Mouse (Mus musculus): ENCODE data around the gene Gm28729. TPM values are rescaled to one million over a fixed set of nuclear protein-coding genes. Genes with fewer than 3 reads are reported as not detected.

The Gm28729 gene
- polyA plus RNA-seq (2016; fragmentation: Nextera tagmentation; extraction: Ambion mirVana): not detected in 2 replicates

DNA sequence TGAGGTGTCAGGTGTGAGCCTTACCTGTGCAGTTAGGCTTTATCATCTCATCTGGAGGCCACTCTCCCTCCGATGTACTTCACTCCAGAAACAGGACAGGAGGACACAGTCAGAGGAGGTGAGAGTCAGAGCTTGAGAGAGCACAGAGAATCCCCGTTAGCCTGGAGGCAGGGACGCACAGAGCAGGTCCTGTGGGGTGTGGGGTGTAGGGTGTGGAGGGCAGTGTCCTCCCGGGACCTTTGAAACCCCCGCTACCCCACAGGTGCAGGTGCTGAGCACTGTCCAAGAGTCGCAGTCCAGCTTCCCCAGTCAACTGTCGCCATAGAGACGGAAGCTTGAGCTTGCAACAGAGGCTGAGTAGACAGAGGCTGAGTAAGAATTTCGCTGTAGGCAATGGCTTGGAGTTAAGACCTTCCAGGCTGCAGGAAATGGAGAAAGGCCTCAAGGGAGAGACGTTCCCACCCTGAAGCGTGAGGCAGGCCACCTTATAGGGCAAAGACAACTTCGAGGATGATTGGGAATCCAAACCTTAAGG, at the start of gene Gm28729:
Gm28729 (minus strand) TSS at position 293 of the 535 bp plus-strand sequence.
- ATAC-seq (ENCODE audit: low FRiP score, low read depth): no peak
- WGBS: 60% methylated on average over 12 of the region's 12 CpGs
- Histone ChIP-seq H3K9ac (replicated peaks) (no peak within 1 kb of the TSS), H3K27ac (replicated peaks) (no peak within 1 kb of the TSS), H3K4me2 (replicated peaks) (no peak within 1 kb of the TSS), H3K4me1 (peaks cover under 1% of the 10 kb centered on the region; the same call in 1 of the 2 replicates), H3K9me3 (no peaks in the 10 kb centered on the region), H3K36me3 (no peaks in the 10 kb centered on the region), H3K27me3 (no peaks in the 10 kb centered on the region), H3K4me3 (no peak within 1 kb of the TSS)

DNA sequence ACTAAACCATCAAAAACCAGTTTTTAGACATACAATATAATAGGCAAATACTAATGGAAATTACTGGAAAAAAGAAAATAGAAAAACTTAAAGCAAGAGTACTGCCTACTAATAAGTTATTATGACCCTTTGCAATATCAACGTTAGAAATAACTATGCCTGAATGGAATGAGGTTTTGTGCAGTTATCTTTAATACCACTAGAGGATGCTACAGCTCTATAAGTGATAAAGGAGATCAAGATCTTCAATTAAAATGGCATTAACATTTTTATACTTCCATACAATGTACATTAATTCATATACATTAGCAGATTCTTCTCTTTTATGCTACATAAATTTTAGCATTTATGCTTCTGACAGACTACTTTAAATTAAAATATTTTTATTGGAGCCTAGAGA, 48.2 kb upstream of the Gm28729 start:
- Histone ChIP-seq H3K27me3 (no peaks in the 10 kb centered on the region), H3K27ac (replicated peaks) (no peak overlapping the region), H3K9ac (replicated peaks) (no peak overlapping the region), H3K9me3 (no peaks in the 10 kb centered on the region), H3K4me3 (no peak overlapping the region), H3K36me3 (peaks cover 11% of the 10 kb centered on the region), H3K4me1 (no peaks in the 10 kb centered on the region), H3K4me2 (replicated peaks) (no peak overlapping the region)
- 21% methylated on average over 1 of the region's 1 CpGs for WGBS
- no peak for ATAC-seq (ENCODE audit: low FRiP score, low read depth)

DNA sequence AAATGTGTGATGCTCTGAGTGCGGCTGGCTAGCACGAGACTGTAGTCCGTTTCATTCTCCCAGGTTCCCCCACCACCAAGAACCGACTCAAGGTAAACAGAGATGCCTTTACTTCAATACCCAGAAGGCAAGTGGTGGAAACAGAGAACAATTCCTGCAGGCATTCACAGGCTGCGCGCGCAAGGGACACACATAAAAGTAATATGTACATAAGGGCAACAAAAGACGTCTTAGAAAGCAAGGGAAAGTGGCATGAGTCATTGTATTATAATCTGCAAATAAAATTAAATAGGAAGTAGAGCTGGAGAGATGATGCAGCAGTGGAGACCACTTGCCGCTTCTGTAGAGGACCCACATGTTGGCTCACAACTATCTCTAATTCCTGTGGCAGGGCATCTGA, 47.7 kb upstream of the Gm28729 start:
- no peak for ATAC-seq (ENCODE audit: low FRiP score, low read depth)
- Histone ChIP-seq H3K4me1 (no peaks in the 10 kb centered on the region), H3K27me3 (no peaks in the 10 kb centered on the region), H3K4me3 (no peak overlapping the region), H3K4me2 (replicated peaks) (no peak overlapping the region), H3K36me3 (peaks cover 11% of the 10 kb centered on the region), H3K9ac (replicated peaks) (no peak overlapping the region), H3K27ac (replicated peaks) (no peak overlapping the region), H3K9me3 (no peaks in the 10 kb centered on the region)
- 88% methylated on average over 9 of the region's 9 CpGs for WGBS

DNA sequence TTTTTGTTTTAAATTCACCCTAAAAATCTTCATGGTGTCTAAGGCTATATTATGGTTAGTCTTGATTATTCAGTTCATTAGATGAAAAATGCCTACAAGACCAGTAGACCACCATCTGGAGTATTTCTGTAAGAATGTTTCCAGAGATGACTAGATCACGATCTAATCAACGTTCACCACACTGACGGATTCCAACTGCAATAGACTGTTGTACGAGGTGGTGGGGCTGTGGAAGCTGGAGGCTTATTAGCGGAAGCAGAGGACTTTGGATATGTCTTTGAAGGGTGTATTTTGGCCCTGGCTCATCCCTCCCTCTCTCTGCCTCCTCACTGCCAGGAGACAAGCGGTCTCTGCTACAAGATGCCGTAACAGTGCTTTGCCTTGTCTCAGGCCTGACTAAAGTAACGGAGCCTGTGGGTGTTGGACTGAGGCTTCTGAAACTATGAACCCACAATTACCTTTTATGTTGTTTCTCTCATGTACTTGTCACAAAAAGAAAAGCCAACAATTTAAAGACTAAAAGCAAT, 41.5 kb upstream of the Gm28729 start:
- Histone ChIP-seq H3K9me3 (no peaks in the 10 kb centered on the region), H3K4me1 (no peaks in the 10 kb centered on the region), H3K9ac (replicated peaks) (no peak overlapping the region), H3K4me2 (replicated peaks) (no peak overlapping the region), H3K27me3 (no peaks in the 10 kb centered on the region), H3K36me3 (peaks cover 25% of the 10 kb centered on the region), H3K27ac (replicated peaks) (no peak overlapping the region), H3K4me3 (no peak overlapping the region)
- no peak for ATAC-seq (ENCODE audit: low FRiP score, low read depth)
- 91% methylated on average over 8 of the region's 8 CpGs for WGBS

DNA sequence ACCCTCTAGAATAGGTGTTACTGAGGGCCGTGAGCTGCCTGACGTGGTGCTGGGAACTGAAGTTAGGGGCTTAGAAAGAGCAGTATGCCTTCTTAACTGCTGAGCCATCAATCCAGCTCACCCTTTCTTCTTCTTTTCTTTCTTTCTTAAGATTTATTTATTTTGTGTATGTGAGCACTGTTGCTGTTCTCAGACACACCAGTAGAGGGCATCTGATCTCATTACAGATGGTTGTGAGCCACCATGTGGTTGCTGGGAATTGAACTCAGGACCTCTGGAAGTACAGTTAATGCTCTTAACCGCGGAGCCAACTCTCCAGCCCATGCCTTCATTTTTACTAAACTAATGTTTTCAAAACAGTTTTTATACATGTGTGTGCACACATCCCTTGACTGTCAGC, 38.4 kb upstream of the Gm28729 start:
- Histone ChIP-seq H3K4me1 (no peaks in the 10 kb centered on the region), H3K27ac (replicated peaks) (no peak overlapping the region), H3K9me3 (no peaks in the 10 kb centered on the region), H3K9ac (replicated peaks) (no peak overlapping the region), H3K27me3 (no peaks in the 10 kb centered on the region), H3K4me3 (no peak overlapping the region), H3K4me2 (replicated peaks) (no peak overlapping the region), H3K36me3 (peaks cover 31% of the 10 kb centered on the region)
- ATAC-seq (ENCODE audit: low FRiP score, low read depth): no peak
- WGBS: 90% methylated on average over 4 of the region's 4 CpGs

DNA sequence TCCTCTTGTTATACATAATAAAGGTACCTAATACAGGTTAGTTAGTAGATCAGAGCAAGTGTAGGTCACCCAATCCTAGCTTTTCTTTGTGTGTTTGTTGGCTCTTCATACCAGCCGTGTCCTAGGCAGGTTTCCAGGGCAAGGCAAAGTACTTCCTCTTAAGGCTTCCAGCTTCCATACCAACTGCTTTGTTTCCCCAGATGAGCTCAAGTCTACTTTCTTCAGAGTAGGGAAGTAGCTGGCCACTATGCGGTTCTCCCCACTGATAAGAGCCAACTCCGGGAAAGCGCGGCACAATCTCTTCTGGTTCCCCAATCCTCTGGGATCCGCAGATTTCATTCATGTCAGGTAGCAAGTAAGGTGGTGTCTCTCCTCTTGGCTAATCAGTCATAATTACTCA, 34.1 kb upstream of the Gm28729 start:
- H3K4me3 ChIP-seq: no peak overlapping the region
- 94% methylated on average over 6 of the region's 6 CpGs for WGBS
- no peaks in the 10 kb centered on the region for H3K27me3 ChIP-seq
- no peak overlapping the region for H3K4me2 ChIP-seq (replicated peaks)
- H3K4me1 ChIP-seq: no peaks in the 10 kb centered on the region
- H3K36me3 ChIP-seq: peaks cover 29% of the 10 kb centered on the region
- ATAC-seq (ENCODE audit: low FRiP score, low read depth): no peak
- no peaks in the 10 kb centered on the region for H3K9me3 ChIP-seq
- no peak overlapping the region for H3K9ac ChIP-seq (replicated peaks)
- H3K27ac ChIP-seq (replicated peaks): no peak overlapping the region

DNA sequence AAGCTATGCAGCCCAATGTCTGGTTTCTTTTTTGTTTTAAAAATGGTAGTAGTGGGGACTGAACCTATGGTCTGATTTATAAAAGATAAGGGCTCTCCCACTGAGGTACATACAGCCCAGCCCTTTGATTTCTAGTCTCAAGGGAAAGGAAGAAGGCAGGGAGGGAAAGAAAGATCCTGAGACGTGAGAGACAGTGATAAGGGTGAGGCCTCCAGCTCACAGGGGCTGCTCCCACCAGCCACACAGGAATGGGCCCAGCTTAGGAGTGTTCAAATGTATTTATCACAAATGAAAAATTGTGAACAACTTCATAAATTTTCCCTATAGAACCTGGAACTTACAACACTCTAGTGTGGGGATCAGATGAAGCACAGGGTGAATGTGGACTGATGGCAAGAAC, 33.5 kb upstream of the Gm28729 start:
- H3K9ac ChIP-seq (replicated peaks): no peak overlapping the region
- H3K27me3 ChIP-seq: no peaks in the 10 kb centered on the region

DNA sequence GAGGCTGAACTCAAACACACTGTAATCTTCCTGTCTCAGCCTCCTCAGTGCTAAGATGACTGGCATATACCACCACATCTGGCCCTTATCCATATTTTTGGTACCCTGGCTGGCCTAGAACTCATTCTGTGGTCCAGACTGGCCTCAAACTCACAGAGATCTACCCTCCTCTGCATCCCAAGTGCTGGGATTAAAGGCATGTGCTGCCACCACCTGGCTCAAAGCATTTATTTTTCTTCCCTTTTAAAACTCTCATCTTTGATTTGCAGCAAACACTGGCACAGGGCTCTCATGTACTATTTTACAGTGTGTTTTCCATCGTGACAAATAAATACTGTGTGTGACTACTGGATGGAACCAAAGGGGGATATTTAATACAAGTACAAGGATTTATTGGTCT, 29.0 kb upstream of the Gm28729 start:
- Histone ChIP-seq H3K36me3 (peaks cover 22% of the 10 kb centered on the region), H3K9ac (replicated peaks) (no peak overlapping the region), H3K27ac (replicated peaks) (no peak overlapping the region), H3K9me3 (no peaks in the 10 kb centered on the region), H3K4me3 (no peak overlapping the region), H3K4me1 (no peaks in the 10 kb centered on the region), H3K27me3 (no peaks in the 10 kb centered on the region), H3K4me2 (replicated peaks) (no peak overlapping the region)
- no peak for ATAC-seq (ENCODE audit: low FRiP score, low read depth)
- WGBS: 95% methylated on average over 1 of the region's 1 CpGs

More for the DNA sequence above, 33.5 kb upstream of the Gm28729 start:
- Histone ChIP-seq H3K4me3 (no peak overlapping the region), H3K9me3 (no peaks in the 10 kb centered on the region), H3K4me2 (replicated peaks) (no peak overlapping the region), H3K27ac (replicated peaks) (no peak overlapping the region), H3K4me1 (no peaks in the 10 kb centered on the region), H3K36me3 (peaks cover 28% of the 10 kb centered on the region)
- ATAC-seq (ENCODE audit: low FRiP score, low read depth): no peak
- 95% methylated on average over 1 of the region's 1 CpGs for WGBS

DNA sequence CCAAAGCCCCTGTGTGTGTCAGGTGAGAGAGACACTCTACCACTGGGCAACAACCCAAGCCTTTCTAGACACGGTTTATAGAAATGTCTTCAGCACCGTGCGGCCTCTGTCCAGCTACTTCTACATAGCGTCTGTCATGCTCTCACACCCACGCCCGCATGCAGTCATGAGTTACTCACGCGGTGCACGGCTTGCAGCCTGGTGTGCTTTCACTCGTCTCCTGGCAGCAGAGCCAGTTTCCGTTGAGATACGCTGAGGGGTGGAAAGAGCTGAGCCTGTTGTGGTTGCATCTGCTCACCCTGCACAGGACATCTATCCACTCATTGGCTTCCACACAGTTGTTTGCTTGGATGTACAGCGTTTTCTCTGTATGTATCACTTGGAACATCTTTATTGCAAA, 20.3 kb upstream of the Gm28729 start:
- no peak overlapping the region for H3K27ac ChIP-seq (replicated peaks)
- H3K27me3 ChIP-seq: no peaks in the 10 kb centered on the region
- WGBS: 94% methylated on average over 13 of the region's 13 CpGs
- H3K4me3 ChIP-seq: no peak overlapping the region
- H3K36me3 ChIP-seq: peaks cover 16% of the 10 kb centered on the region
- H3K9me3 ChIP-seq: no peaks in the 10 kb centered on the region
- no peak for ATAC-seq (ENCODE audit: low FRiP score, low read depth)
- no peak overlapping the region for H3K4me2 ChIP-seq (replicated peaks)
- H3K4me1 ChIP-seq: peaks cover 4% of the 10 kb centered on the region; the same call in 1 of the 2 replicates
- no peak overlapping the region for H3K9ac ChIP-seq (replicated peaks)

DNA sequence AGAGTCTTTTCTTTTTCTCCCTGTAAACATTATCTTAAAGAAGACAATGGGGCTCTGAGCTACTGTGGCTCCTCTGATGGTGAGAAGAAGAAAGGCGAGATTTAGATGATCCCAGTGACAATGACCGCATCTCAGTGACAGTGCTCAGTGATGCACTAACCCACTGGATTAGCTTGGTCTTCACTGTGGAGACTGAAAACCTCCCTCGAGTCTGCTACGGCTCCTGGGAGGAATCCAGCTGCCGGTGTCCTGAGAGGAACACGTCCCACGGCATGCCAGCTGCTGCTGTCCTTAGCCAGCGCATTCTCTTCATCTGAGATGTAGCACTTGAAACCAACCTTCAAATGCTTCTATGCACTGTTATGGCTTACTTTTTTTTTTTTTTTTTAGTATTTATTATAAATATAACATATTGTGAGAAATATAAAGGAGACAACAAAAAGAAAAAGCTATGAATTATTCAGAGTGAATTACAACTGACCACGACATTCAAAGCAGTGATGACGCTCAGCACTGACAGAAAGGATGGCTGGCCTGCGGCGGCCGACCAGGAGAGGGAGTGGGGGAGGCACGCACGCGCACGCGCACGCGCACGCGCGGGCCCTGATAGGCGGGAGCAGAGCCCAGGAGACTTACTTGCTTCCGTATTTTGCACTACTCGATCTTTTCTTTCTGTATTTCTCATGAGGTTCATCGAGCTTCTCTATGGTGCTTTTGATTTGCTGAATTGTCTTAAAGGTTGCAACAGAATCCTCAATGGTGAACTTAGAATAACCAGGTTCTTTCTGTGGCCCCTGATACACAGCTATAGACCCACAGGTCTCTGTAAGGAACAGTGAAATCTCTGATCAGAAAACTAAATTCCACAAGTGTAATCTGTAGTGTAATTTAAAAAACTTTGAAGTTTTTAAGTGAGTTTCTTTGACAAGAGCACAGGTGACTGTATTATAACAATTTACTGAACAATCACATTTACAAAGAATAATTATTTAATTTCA, 18.9 kb upstream of the Gm28729 start:
- 18% methylated on average over 27 of the region's 27 CpGs for WGBS
- H3K4me3 ChIP-seq: peak overlapping the region; percentile 25
- H3K4me1 ChIP-seq: peaks cover 4% of the 10 kb centered on the region; the same call in 1 of the 2 replicates
- H3K27ac ChIP-seq (replicated peaks): peak overlapping the region; percentile 67
- H3K27me3 ChIP-seq: no peaks in the 10 kb centered on the region
- peak overlapping the region; percentile 47 for H3K4me2 ChIP-seq (replicated peaks)
- peak; percentile 95 for ATAC-seq (ENCODE audit: low FRiP score, low read depth)
- H3K9me3 ChIP-seq: no peaks in the 10 kb centered on the region
- peaks cover 16% of the 10 kb centered on the region for H3K36me3 ChIP-seq
- H3K9ac ChIP-seq (replicated peaks): no peak overlapping the region; the same call in 1 of the 2 replicates

DNA sequence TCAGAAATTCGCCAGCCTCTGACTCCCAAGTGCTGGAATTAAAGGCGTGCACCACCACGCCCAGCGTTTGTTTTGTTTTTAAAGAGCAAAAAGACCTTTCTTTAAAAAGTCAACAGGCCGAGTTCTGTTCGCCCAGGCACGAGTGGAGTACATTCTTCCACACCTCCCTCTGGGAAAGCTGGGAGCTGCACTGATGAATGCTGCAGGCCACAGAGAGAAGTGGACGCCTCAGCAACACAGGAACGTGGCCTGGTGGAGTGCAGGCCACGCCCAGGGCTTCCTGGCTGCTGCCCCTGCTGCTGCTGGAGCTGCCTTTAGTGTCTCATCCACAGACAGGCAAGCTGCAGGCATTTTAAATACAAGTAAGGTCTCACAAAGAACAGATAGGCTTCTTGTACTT, 13.9 kb upstream of the Gm28729 start:
- H3K27ac ChIP-seq (replicated peaks): no peak overlapping the region
- H3K4me3 ChIP-seq: no peak overlapping the region
- peaks cover 9% of the 10 kb centered on the region for H3K4me1 ChIP-seq
- ATAC-seq (ENCODE audit: low FRiP score, low read depth): no peak
- H3K9ac ChIP-seq (replicated peaks): no peak overlapping the region
- no peaks in the 10 kb centered on the region for H3K9me3 ChIP-seq
- WGBS: 62% methylated on average over 10 of the region's 10 CpGs
- 0 out of 2 replicates have a peak, but pooled peaks cover 4% of the 10 kb centered on the region for H3K27me3 ChIP-seq
- no peak overlapping the region for H3K4me2 ChIP-seq (replicated peaks)
- H3K36me3 ChIP-seq: peaks cover 8% of the 10 kb centered on the region

DNA sequence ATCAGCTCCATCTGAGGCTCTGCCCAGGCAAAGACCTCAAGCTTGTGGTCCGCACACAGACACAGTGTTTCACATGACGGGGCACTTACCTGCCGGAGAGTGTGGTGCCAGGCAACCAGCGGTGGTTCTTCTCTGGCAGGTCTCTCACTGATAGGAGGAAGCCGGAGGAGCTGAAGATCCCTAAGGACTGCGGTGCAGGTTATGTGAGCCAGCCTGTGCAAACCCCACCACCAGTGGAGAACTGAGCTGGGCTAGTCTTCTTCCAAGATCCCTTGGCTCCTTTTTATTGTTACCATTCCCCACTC, 12.5 kb upstream of the Gm28729 start:
- Histone ChIP-seq H3K4me3 (no peak overlapping the region), H3K4me1 (peaks cover 9% of the 10 kb centered on the region), H3K27me3 (0 out of 2 replicates have a peak, but pooled peaks cover 4% of the 10 kb centered on the region), H3K27ac (replicated peaks) (no peak overlapping the region), H3K9me3 (no peaks in the 10 kb centered on the region), H3K4me2 (replicated peaks) (no peak overlapping the region), H3K9ac (replicated peaks) (no peak overlapping the region), H3K36me3 (peaks cover 8% of the 10 kb centered on the region)
- whole genome bisulfite sequencing: 96% methylated on average over 6 of the region's 6 CpGs
- no peak for ATAC-seq (ENCODE audit: low FRiP score, low read depth)
